Mouse (Mus musculus): ENCODE measurements around the gene Arx. TPM values are rescaled to one million over a fixed set of nuclear protein-coding genes. Genes with fewer than 3 reads are reported as not detected.

Arx gene
- polyA plus RNA-seq (2016; fragmentation: Nextera tagmentation; extraction: Ambion mirVana) = 4.1 and 5.1 TPM in 2 replicates

GRCm38 (mm10) chrX:93286291-93286893 lies at the start of gene Arx:
TSS of gene Arx (plus strand) at chrX:93286445.
- Histone ChIP-seq H3K27me3 (peaks cover 85% of the 10 kb centered on the region), H3K4me2 (replicated peaks) (peak within 1 kb of the TSS; percentile 28), H3K9me3 (replicated peaks) (no peaks in the 10 kb centered on the region), H3K9ac (no peak within 1 kb of the TSS), H3K4me3 (peak within 1 kb of the TSS; percentile 10; the same call in 1 of the 2 replicates), H3K27ac (no peak within 1 kb of the TSS), H3K36me3 (no peaks in the 10 kb centered on the region), H3K4me1 (peaks cover 8% of the 10 kb centered on the region)
- WGBS = 28% methylated on average over 31 of the region's 31 CpGs
- peak; percentile 91 for ATAC-seq (ENCODE audit: low FRiP score)

- Histone ChIP-seq H3K4me2 (replicated peaks) (no peak overlapping the region), H3K36me3 (no peaks in the 10 kb centered on the region), H3K9me3 (replicated peaks) (no peaks in the 10 kb centered on the region), H3K27me3 (no peaks in the 10 kb centered on the region), H3K27ac (no peak overlapping the region), H3K9ac (no peak overlapping the region), H3K4me1 (no peaks in the 10 kb centered on the region), H3K4me3 (no peak overlapping the region)
- 93% methylated on average over 1 of the region's 1 CpGs for WGBS
- ATAC-seq (ENCODE audit: low FRiP score) = no peak
Measured at GRCm38 (mm10) chrX:93251329-93251728, 34.9 kb upstream of the Arx start.

- H3K27me3 ChIP-seq = peaks cover 17% of the 10 kb centered on the region
- no peak overlapping the region for H3K4me3 ChIP-seq
- H3K9me3 ChIP-seq (replicated peaks) = no peaks in the 10 kb centered on the region
- no peak overlapping the region for H3K27ac ChIP-seq
- H3K4me2 ChIP-seq (replicated peaks) = no peak overlapping the region
- no peaks in the 10 kb centered on the region for H3K36me3 ChIP-seq
- 56% methylated on average over 3 of the region's 3 CpGs for WGBS
- no peak overlapping the region for H3K9ac ChIP-seq
- ATAC-seq (ENCODE audit: low FRiP score) = no peak
- no peaks in the 10 kb centered on the region for H3K4me1 ChIP-seq
Measured at GRCm38 (mm10) chrX:93275689-93276088, 10.6 kb upstream of the Arx start.

GRCm38 (mm10) chrX:93279940-93280339 lies 6.3 kb upstream of the Arx start:
- ATAC-seq (ENCODE audit: low FRiP score) = no peak

GRCm38 (mm10) chrX:93281028-93281723 lies 5.1 kb upstream of the Arx start:
- WGBS = 15% methylated on average over 23 of the region's 23 CpGs
- Histone ChIP-seq H3K4me1 (no peaks in the 10 kb centered on the region), H3K9ac (no peak overlapping the region), H3K4me3 (no peak overlapping the region), H3K9me3 (replicated peaks) (no peaks in the 10 kb centered on the region), H3K36me3 (no peaks in the 10 kb centered on the region), H3K27ac (no peak overlapping the region), H3K4me2 (replicated peaks) (peak overlapping the region; percentile 27), H3K27me3 (peaks cover 60% of the 10 kb centered on the region)
- peak; percentile 65; the same call in 1 of the 2 replicates for ATAC-seq (ENCODE audit: low FRiP score)

More at GRCm38 (mm10) chrX:93279940-93280339, 6.3 kb upstream of the Arx start:
- Histone ChIP-seq H3K9me3 (replicated peaks) (no peaks in the 10 kb centered on the region), H3K36me3 (no peaks in the 10 kb centered on the region), H3K27ac (no peak overlapping the region), H3K4me1 (no peaks in the 10 kb centered on the region), H3K4me2 (replicated peaks) (no peak overlapping the region), H3K27me3 (peaks cover 49% of the 10 kb centered on the region), H3K9ac (no peak overlapping the region), H3K4me3 (no peak overlapping the region)
- 43% methylated on average over 4 of the region's 11 CpGs for WGBS

- H3K36me3 ChIP-seq = no peaks in the 10 kb centered on the region
- no peaks in the 10 kb centered on the region for H3K4me1 ChIP-seq
- WGBS = 38% methylated on average over 5 of the region's 5 CpGs
- H3K9ac ChIP-seq = no peak overlapping the region
- no peaks in the 10 kb centered on the region for H3K9me3 ChIP-seq (replicated peaks)
- peak; percentile 27 for ATAC-seq (ENCODE audit: low FRiP score)
- H3K4me2 ChIP-seq (replicated peaks) = peak overlapping the region; percentile 27
- H3K4me3 ChIP-seq = no peak overlapping the region
- H3K27ac ChIP-seq = no peak overlapping the region
- peaks cover 66% of the 10 kb centered on the region for H3K27me3 ChIP-seq
Measured at GRCm38 (mm10) chrX:93281756-93282155, 4.5 kb upstream of the Arx start.

GRCm38 (mm10) chrX:93285091-93285490 lies 1.2 kb upstream of the Arx start:
- Histone ChIP-seq H3K4me3 (no peak overlapping the region), H3K4me2 (replicated peaks) (no peak overlapping the region)
- 19% methylated on average over 10 of the region's 10 CpGs for WGBS

GRCm38 (mm10) chrX:93288339-93288738 lies 2.1 kb downstream of the Arx start:
- Histone ChIP-seq H3K4me3 (peak overlapping the region; percentile 35), H3K9me3 (replicated peaks) (no peaks in the 10 kb centered on the region), H3K36me3 (no peaks in the 10 kb centered on the region), H3K27me3 (peaks cover 82% of the 10 kb centered on the region), H3K4me1 (peaks cover 8% of the 10 kb centered on the region), H3K27ac (no peak overlapping the region), H3K9ac (peak overlapping the region; percentile 23; the same call in 1 of the 2 replicates), H3K4me2 (replicated peaks) (peak overlapping the region; percentile 51)
- ATAC-seq (ENCODE audit: low FRiP score) = no peak
- 20% methylated on average over 25 of the region's 37 CpGs for WGBS

More at GRCm38 (mm10) chrX:93285091-93285490, 1.2 kb upstream of the Arx start:
- Histone ChIP-seq H3K27me3 (peaks cover 80% of the 10 kb centered on the region), H3K36me3 (no peaks in the 10 kb centered on the region), H3K4me1 (peaks cover 8% of the 10 kb centered on the region), H3K9me3 (replicated peaks) (no peaks in the 10 kb centered on the region), H3K27ac (no peak overlapping the region), H3K9ac (no peak overlapping the region)
- no peak for ATAC-seq (ENCODE audit: low FRiP score)

GRCm38 (mm10) chrX:93289076-93289475 lies 2.8 kb downstream of the Arx start:
- 12% methylated on average over 27 of the region's 37 CpGs for WGBS
- Histone ChIP-seq H3K27ac (no peak overlapping the region), H3K4me3 (peak overlapping the region; percentile 35), H3K4me2 (replicated peaks) (peak overlapping the region; percentile 51), H3K9ac (peak overlapping the region; percentile 23; the same call in 1 of the 2 replicates), H3K9me3 (replicated peaks) (no peaks in the 10 kb centered on the region), H3K27me3 (peaks cover 90% of the 10 kb centered on the region), H3K4me1 (peaks cover 8% of the 10 kb centered on the region), H3K36me3 (no peaks in the 10 kb centered on the region)
- no peak for ATAC-seq (ENCODE audit: low FRiP score)

- WGBS = 16% methylated on average over 12 of the region's 12 CpGs
- H3K27ac ChIP-seq = no peak overlapping the region
- peaks cover 8% of the 10 kb centered on the region for H3K4me1 ChIP-seq
- H3K9me3 ChIP-seq (replicated peaks) = no peaks in the 10 kb centered on the region
- ATAC-seq (ENCODE audit: low FRiP score) = no peak
- peaks cover 90% of the 10 kb centered on the region for H3K27me3 ChIP-seq
- no peak overlapping the region for H3K9ac ChIP-seq
- no peaks in the 10 kb centered on the region for H3K36me3 ChIP-seq
- H3K4me2 ChIP-seq (replicated peaks) = no peak overlapping the region
- H3K4me3 ChIP-seq = no peak overlapping the region; the same call in 1 of the 2 replicates
Measured at GRCm38 (mm10) chrX:93289851-93290380, 3.7 kb downstream of the Arx start.

GRCm38 (mm10) chrX:93292031-93292430 lies 5.8 kb downstream of the Arx start:
- Histone ChIP-seq H3K4me2 (replicated peaks) (no peak overlapping the region), H3K36me3 (no peaks in the 10 kb centered on the region), H3K4me1 (peaks cover 10% of the 10 kb centered on the region), H3K4me3 (no peak overlapping the region), H3K27ac (no peak overlapping the region), H3K9ac (no peak overlapping the region), H3K9me3 (replicated peaks) (no peaks in the 10 kb centered on the region), H3K27me3 (peaks cover 91% of the 10 kb centered on the region)
- 21% methylated on average over 6 of the region's 6 CpGs for WGBS
- ATAC-seq (ENCODE audit: low FRiP score) = no peak

GRCm38 (mm10) chrX:93294736-93295490 lies 8.7 kb downstream of the Arx start:
- Histone ChIP-seq H3K4me3 (no peak overlapping the region), H3K27me3 (peaks cover 88% of the 10 kb centered on the region), H3K4me1 (peaks cover 5% of the 10 kb centered on the region; the same call in 1 of the 2 replicates), H3K27ac (no peak overlapping the region), H3K9me3 (replicated peaks) (no peaks in the 10 kb centered on the region), H3K4me2 (replicated peaks) (0 out of 2 replicates have a peak overlapping the region, but pooled peaks have one; percentile 6), H3K36me3 (no peaks in the 10 kb centered on the region), H3K9ac (no peak overlapping the region)
- 23% methylated on average over 24 of the region's 25 CpGs for WGBS
- 0 out of 2 replicates have a peak, but pooled peaks have one; percentile 17 for ATAC-seq (ENCODE audit: low FRiP score)

Data from hindbrain, embryonic 12.5 days (tissue).